Mouse (Mus musculus): Measurements from ENCODE around the gene Sftpd.

- TF ChIP-seq CTCF (IDR thresholded peaks at IDR 0.05; ENCODE audit: low read depth, low read length), result no peak
- TF ChIP-seq POLR2A (IDR thresholded peaks at IDR 0.05; ENCODE audit: extremely low read depth, insufficient read depth, low read length), result no peak
Observed at GRCm38 (mm10) chr14:41160076-41160475, 24.9 kb downstream of the Sftpd start.

Data from liver, adult 2 months (tissue).